Mouse (Mus musculus) heart, adult 11 months (tissue): ENCODE data around the gene Maml3.

Source experiments
- DNase-seq: peaks from one replicate; pipeline ENCODE4 v3.0.0; 2022

The Maml3 gene

GRCm38 (mm10) chr3:52088458-52089341 is 16.2 kb downstream of the Maml3 start:
- peak; percentile 100 for DNase-seq

DNA sequence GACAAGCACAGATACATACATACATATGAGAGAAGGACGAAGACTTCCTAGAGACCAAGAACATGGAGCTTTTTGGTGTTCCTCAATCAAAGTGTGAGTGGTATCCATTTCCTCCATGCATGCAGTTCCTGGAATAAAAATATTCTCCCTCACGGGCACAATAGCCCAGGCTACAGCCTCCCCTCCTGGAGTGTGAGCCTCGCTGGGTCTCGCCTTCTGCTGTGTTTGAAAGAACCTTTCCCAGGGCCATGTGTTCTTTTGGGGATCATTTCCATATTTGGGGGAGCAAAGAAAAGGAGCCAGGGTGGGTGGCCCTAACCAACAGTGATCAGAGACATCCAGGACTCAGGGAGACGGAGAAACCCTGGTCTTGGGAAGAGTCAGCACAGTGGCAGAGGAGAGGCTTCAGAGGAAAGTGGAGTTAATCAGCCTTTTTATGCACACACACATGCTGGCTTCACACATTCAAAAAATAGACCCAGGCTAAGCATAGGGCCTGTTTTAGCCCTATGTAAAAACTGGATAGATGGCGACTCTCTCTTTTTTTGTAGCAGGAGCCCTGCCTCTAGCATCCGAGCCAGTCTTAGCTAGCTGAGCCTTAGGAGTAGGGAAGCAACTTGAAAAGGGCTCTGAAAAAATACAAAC is 17.1 kb downstream of the Maml3 start:
- no peak for DNase-seq

- no peak for DNase-seq
These were observed 26.1 kb downstream of the Maml3 start for GRCm38 (mm10) chr3:52078763-52079162.

DNA sequence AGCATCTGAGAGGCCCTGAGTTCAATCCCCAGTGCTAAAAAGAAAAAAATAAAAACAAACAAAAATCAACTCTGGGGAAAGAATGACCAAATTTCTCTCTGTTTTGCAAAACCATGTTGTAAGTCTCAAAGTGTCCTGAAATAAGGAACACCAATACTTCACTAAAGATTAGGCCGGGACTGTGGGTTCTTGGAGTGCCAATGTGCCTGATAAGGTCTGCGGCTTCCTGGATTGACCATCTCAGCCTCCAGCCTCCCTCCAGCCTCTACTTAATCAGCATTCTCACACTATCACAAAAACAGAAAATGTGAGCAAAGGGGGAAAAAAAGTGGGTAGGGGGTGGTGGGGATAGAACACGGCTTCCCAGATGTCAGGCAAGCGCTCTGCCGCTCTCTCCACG is 30.9 kb downstream of the Maml3 start:
- DNase-seq, result no peak

DNA sequence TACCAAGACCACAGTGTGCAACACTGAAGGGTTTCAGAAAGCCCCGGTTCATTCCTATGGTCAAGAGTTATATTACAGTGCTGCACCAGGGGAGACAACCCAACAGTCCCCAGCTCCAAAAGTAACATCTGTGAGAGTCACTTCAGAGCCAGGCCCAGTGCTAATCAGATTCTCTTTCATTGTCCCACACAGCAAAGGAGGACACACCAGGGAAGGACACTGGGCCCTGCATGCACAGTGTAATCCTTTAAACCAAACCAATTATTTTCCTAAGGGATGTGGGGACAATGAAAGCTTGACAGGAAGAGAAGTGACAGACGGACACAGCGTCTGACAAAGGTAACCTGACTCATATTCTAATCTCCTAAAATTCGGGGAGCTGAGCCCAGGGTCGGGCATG is 32.9 kb downstream of the Maml3 start:
- no peak for DNase-seq

DNA sequence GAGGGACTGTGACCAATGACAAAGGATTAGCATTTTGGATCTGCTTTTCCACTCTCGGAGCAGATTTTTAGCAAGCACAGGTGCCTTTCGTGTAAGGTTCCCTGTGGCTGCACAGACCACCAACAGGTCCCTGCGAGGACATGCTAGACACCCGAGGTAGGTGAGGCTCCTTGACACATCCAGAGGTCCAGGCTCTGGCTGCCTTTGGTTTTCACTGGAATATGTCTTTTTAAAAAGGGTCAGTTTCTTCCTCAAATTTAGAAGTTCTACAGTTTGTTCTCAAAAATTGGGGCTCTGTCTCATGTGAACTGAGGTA is 34.8 kb downstream of the Maml3 start:
- no peak for DNase-seq

DNA sequence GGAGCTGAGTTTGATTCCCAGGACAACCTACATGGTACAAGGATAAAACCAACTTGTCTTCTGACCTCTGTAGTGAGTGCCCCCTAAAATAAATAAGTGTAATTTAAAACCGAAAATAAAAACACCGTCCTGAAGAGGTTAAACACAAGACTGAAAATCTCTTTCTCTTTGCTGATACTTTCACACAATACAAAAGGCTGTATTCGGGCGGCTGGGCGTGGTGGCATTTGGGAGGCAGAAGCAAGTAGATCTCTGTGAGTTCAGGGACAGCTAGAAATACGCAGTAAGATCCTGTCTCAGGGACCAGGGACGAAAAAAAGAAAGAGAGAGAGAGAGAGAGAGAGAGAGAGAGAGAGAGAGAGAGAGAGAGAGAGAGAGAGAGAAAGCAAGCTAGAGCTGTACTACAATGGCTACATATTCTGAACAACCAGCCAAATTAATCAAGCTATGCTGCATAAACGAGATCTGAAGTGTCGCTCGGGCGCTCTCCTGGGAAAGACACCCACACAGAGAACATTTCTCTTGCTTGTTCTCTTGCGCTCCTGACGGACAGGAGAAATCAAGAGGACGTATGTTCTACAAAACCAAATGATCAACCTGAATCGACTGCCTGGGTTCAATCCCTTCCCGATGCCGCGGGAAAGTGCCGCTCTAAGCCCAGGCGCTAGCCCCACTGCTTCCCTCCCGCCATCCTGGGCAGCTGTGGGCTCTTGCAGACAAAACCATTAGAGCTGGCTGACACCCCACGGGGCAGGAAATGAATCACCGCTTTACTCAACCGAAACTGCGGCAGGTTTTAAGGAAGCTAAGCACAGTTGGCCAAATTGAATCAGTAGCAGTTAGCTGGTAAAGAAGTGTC is 35.3 kb downstream of the Maml3 start:
- peak; percentile 98 for DNase-seq

DNA sequence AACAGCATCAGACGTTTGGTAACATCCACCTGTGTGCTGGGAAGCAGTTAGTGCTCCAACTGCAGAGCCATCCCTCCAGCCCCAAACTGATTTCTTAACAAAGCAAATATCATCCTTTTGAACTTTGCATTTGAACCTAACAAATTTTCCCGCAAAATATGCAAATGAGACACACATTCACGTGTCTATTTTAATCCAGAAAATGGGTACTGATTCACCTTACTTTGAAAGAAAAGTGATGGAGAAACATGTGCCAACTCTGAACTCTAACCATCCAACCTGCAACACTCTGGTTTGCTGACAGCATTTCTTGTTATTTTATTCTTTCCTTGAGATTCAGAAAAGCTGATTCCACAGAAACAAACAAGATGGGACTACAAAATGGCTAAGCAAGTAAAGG is 36.0 kb downstream of the Maml3 start:
- DNase-seq, result no peak

DNA sequence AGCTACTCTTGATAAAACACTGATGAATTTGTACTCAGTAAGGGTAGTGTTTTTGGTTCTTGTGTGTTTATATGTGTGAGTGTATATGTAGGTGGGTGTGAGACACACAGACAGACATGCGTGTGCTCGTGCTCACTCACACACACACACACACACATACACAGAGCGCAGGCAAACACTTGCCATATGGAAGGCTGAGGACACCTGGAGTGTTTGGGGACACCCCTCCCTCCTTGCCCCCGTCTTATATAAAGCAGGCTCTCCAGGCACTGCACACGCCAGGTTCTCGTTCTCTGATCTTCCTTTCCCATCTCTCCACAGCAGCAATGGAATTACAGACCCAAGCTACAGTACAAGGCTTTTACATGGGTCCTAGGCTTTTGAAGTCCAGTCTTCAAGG is 37.7 kb downstream of the Maml3 start:
- no peak for DNase-seq

GRCm38 (mm10) chr3:52066142-52066541 is 38.7 kb downstream of the Maml3 start:
- DNase-seq, result no peak

GRCm38 (mm10) chr3:52063261-52063655 is 41.6 kb downstream of the Maml3 start:
- no peak for DNase-seq

- no peak for DNase-seq
These were observed 42.3 kb downstream of the Maml3 start for GRCm38 (mm10) chr3:52062389-52063260.

GRCm38 (mm10) chr3:52061472-52062388 is 43.1 kb downstream of the Maml3 start:
- no peak for DNase-seq

GRCm38 (mm10) chr3:52060886-52061285 is 44.0 kb downstream of the Maml3 start:
- no peak for DNase-seq

DNA sequence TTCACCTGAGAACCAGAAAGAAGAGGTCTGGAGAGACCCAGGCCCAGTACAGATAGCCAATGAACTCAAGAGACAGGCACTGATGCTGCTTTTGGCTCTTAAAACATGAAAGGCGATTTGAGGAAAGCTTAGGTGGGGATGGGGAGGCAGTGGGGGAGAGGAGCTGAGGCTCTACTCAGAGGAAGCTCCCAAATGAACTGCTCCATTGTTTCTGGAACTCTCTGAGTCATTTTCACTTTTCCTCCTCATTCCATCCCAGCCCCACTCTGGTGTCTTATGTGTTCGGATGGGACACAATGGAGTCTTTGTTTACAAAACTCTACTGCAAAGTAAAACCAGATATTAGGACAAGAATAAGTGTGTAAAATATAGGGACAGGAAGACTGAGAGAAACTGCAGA is 53.1 kb downstream of the Maml3 start:
- peak; percentile 78 for DNase-seq

DNA sequence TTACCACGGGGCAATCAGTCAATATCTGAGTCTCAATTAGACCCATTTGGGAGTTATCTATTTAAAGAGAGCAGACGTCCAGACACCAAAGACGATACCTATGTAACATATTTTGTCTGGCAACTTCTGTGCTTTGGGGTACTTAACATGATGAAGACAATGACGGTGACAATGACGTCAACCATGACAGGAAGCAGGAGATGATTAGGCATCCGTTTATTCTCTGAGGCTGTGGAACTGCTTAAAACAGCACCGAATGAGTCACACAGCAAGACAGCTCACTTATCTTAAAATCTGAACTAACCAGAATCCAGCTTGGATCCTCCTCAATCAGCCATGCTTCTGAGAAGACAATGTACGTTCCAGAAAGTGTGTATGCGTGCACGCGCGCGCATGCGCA is 56.8 kb downstream of the Maml3 start:
- DNase-seq, result peak; percentile 92

DNA sequence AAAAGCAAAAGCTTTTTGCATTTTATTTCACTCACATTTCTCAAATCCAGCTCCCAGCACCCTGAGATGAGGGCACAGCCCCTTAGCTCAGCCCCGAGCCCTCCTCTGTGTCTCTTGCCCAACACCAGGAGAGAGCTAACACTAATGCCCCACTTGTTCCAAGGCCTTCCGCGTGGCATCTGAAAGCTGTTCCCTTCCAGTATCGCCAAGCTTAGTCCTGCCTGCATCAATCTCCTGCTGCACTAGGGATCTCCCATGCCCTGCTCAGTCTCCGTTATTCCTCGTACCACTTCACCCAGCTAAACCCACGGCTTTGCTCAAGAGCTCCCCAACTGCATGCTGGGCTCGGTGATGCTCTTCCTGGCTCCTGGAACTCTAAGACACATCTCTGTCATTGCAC is 57.3 kb downstream of the Maml3 start:
- peak; percentile 94 for DNase-seq

DNA sequence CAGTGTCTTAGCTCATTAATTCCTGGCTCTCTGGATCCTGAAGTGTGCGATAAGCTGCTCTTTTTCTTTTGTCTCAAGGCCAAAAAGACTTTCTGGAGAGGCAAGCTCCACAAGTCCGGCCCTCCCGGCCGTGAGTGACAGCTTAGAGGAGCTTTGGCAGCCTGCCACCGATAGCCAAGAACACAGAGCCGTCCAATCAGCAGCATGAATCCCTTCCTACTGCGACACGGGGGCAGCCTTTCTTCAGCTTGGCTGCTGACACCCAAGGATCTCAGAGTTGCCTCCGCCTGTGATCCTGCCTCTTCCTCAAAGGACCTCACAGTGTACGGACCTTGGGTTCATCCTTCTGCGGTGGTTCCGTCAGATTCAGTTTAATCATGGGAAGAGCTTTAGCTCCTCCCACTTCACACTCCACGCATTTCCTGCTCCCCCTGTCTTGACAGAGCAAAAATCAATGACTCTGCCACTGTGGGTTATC is 57.9 kb downstream of the Maml3 start:
- DNase-seq, result peak; percentile 100

GRCm38 (mm10) chr3:52046027-52046700 is 58.7 kb downstream of the Maml3 start:
- DNase-seq, result peak; percentile 99

DNA sequence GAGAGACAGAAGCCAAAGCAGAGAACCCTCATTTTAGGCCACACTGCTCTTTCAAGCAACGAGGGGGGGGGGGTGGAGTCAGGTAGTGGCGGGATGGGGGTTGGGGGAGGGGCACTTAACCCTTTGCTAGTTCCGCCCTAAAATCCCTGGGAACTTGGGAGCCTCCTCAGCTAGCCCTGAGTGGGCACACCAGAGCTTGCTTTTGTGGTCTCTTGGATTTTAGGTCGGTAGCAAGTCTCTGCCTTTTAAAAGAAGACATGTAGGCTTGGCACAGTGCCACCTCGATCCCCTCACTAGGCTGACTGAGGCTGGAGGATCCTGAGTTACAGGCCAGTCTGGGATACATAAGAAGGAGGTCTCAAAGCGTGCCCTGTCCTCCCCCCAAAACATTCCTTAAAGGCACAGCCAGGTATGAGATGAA is 59.6 kb downstream of the Maml3 start:
- peak; percentile 92 for DNase-seq

DNA sequence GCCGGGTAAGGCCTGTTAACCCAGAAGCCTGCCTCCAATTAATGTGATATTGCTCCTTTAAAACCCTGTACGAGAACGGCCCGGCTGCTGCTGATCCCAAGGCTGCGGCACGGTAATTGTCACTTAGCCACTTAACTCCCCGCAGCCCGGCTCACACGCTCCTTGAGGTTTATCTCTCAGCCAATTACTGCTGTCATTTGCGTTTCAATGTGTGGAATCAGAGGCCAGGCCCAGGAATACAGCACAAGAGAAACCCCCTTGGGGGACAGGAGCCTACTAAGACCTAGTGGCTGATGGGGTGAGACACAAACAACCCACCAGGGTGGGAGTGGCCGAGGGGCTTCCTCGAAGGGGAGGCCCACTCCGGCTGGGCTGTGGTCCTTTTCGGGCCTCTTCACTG is 60.2 kb downstream of the Maml3 start:
- no peak for DNase-seq
